Mouse (Mus musculus): ENCODE results near the gene Zfp641. TPM values are rescaled to one million over a fixed set of nuclear protein-coding genes. Genes with fewer than 3 reads are reported as not detected.

Gene Zfp641
- polyA plus RNA-seq, 1 experiment = not detected

DNA sequence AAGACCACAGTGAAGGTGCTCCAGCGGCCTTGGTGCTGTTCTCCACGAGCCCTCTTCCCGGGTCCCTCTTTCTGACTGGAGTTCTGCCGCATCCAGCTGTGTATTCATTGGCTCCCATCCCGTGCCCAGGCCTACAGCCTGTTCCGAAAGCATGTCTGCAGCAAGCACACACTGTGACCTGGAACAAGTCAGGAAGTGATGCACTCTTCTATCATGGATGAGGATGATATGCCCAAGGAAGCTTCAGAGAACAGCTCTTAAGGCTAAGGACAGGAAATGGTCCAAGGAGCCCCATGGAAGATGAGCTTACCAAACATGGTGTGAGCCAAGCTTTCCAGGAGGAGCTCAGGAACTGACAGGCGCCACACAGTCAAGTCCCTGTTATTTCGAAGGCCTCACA, 2.3 kb downstream of the Zfp641 start:
- TF ChIP-seq MAX (IDR thresholded peaks at IDR 0.05; ENCODE audit: low read depth) = no peak
- TF ChIP-seq MYOG (IDR thresholded peaks at IDR 0.05; ENCODE audit: control insufficient read depth in 1 of 3, insufficient read depth in 1 of 3, insufficient read length in 2 of 3, low read depth in 2 of 3) = no peak
- no peak for TF ChIP-seq CEBPB (IDR thresholded peaks at IDR 0.05; ENCODE audit: insufficient read depth, poor library complexity, severe bottlenecking)
- H3ac ChIP-seq (ENCODE audit: control insufficient read depth, insufficient read length) = no peak overlapping the region
- no peaks in the 10 kb centered on the region for H3K79me2 ChIP-seq (ENCODE audit: control insufficient read depth, insufficient read depth)
- H3K36me3 ChIP-seq (ENCODE audit: control insufficient read depth, insufficient read depth) = no peaks in the 10 kb centered on the region
- no peak overlapping the region for H3K4me2 ChIP-seq (ENCODE audit: low read depth)
- peaks cover 25% of the 10 kb centered on the region for H3K27me3 ChIP-seq (ENCODE audit: control insufficient read depth, insufficient read depth, insufficient read length)
- no peak overlapping the region for H3K4me3 ChIP-seq

DNA sequence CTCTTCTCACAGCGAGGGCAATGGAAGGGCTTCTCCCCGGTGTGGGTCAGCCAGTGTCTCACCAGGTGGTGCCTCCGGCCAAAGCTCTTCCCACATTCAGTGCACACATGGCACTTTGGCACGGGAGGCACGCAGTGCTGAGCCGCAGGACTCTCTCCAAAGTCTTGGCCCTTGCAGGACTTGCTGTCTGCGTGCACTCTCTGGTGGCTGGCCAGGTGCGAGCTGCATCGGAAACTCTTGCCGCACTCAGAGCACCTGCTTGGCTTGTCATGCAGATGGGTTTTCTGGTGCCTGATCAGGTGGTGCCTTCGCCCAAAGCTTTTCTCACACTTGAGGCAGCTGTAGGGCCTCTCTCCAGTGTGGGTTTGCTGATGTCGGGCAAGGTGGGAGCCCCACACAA, 7.4 kb downstream of the Zfp641 start:
- Histone ChIP-seq H3K79me2 (ENCODE audit: control insufficient read depth, insufficient read depth) (no peaks in the 10 kb centered on the region), H3K36me3 (ENCODE audit: control insufficient read depth, insufficient read depth) (no peaks in the 10 kb centered on the region), H3ac (ENCODE audit: control insufficient read depth, insufficient read length) (no peak overlapping the region), H3K27me3 (ENCODE audit: control insufficient read depth, insufficient read depth, insufficient read length) (peaks cover 21% of the 10 kb centered on the region), H3K4me3 (no peak overlapping the region), H3K4me2 (ENCODE audit: low read depth) (no peak overlapping the region)
- TF ChIP-seq REST (IDR thresholded peaks at IDR 0.05; ENCODE audit: insufficient read depth, insufficient read length) (no peak), POLR2A (IDR thresholded peaks at IDR 0.05; ENCODE audit: insufficient read length, low read depth) (no peak), TCF12 (IDR thresholded peaks at IDR 0.05; ENCODE audit: insufficient read depth, poor library complexity, severe bottlenecking) (no peak), POLR2AphosphoS2 (IDR thresholded peaks at IDR 0.05; ENCODE audit: insufficient read length, low read depth) (no peak), TCF3 (IDR thresholded peaks at IDR 0.05; ENCODE audit: insufficient read length, low read depth) (no peak), CEBPB (IDR thresholded peaks at IDR 0.05; ENCODE audit: insufficient read depth, poor library complexity, severe bottlenecking) (no peak)

GRCm38 (mm10) chr15:98286418-98286817, 9.5 kb downstream of the Zfp641 start:
- Histone ChIP-seq H3K4me2 (ENCODE audit: low read depth) (no peak overlapping the region), H3K4me3 (no peak overlapping the region), H3K36me3 (ENCODE audit: control insufficient read depth, insufficient read depth) (no peaks in the 10 kb centered on the region), H3ac (ENCODE audit: control insufficient read depth, insufficient read length) (no peak overlapping the region), H3K27me3 (ENCODE audit: control insufficient read depth, insufficient read depth, insufficient read length) (peaks cover 21% of the 10 kb centered on the region), H3K79me2 (ENCODE audit: control insufficient read depth, insufficient read depth) (no peaks in the 10 kb centered on the region)
- TF ChIP-seq SRF (IDR thresholded peaks at IDR 0.05; ENCODE audit: control insufficient read depth, insufficient read length, low read depth) (no peak), CEBPB (IDR thresholded peaks at IDR 0.05; ENCODE audit: insufficient read depth, poor library complexity, severe bottlenecking) (no peak), MYOD1 (IDR thresholded peaks at IDR 0.05; ENCODE audit: control insufficient read depth in 1 of 3, insufficient read length in 2 of 3, low read depth in 2 of 3) (no peak)

GRCm38 (mm10) chr15:98257776-98258175, 38.2 kb downstream of the Zfp641 start:
- Histone ChIP-seq H3K79me2 (ENCODE audit: control insufficient read depth, insufficient read depth) (no peaks in the 10 kb centered on the region), H3K4me2 (ENCODE audit: low read depth) (no peak overlapping the region), H3K27me3 (ENCODE audit: control insufficient read depth, insufficient read depth, insufficient read length) (no peaks in the 10 kb centered on the region), H3ac (ENCODE audit: control insufficient read depth, insufficient read length) (no peak overlapping the region), H3K36me3 (ENCODE audit: control insufficient read depth, insufficient read depth) (no peaks in the 10 kb centered on the region), H3K4me3 (no peak overlapping the region)
- no peak for TF ChIP-seq POLR2A (IDR thresholded peaks at IDR 0.05; ENCODE audit: insufficient read length, low read depth)
- TF ChIP-seq SRF (IDR thresholded peaks at IDR 0.05; ENCODE audit: control insufficient read depth, insufficient read length, low read depth) = no peak
- TF ChIP-seq USF1 (IDR thresholded peaks at IDR 0.05; ENCODE audit: low read depth) = no peak
- no peak for TF ChIP-seq MAX (IDR thresholded peaks at IDR 0.05; ENCODE audit: low read depth)
- TF ChIP-seq POLR2AphosphoS2 (IDR thresholded peaks at IDR 0.05; ENCODE audit: insufficient read length, low read depth) = no peak
- no peak for TF ChIP-seq TCF3 (IDR thresholded peaks at IDR 0.05; ENCODE audit: insufficient read length, low read depth)
- TF ChIP-seq TCF12 (IDR thresholded peaks at IDR 0.05; ENCODE audit: insufficient read depth, poor library complexity, severe bottlenecking) = no peak
- no peak for TF ChIP-seq E2F4 (IDR thresholded peaks at IDR 0.05; ENCODE audit: insufficient read depth)

- Histone ChIP-seq H3K4me2 (ENCODE audit: low read depth) (no peak within 1 kb of the TSS), H3K4me3 (no peak within 1 kb of the TSS), H3ac (ENCODE audit: control insufficient read depth, insufficient read length) (no peak within 1 kb of the TSS), H3K36me3 (ENCODE audit: control insufficient read depth, insufficient read depth) (no peaks in the 10 kb centered on the region), H3K79me2 (ENCODE audit: control insufficient read depth, insufficient read depth) (no peaks in the 10 kb centered on the region), H3K27me3 (ENCODE audit: control insufficient read depth, insufficient read depth, insufficient read length) (no peaks in the 10 kb centered on the region)
- no peak for TF ChIP-seq MYOD1 (IDR thresholded peaks at IDR 0.05; ENCODE audit: control insufficient read depth in 1 of 3, insufficient read length in 2 of 3, low read depth in 2 of 3)
- TF ChIP-seq E2F4 (IDR thresholded peaks at IDR 0.05; ENCODE audit: insufficient read depth) = no peak
- no peak for TF ChIP-seq REST (IDR thresholded peaks at IDR 0.05; ENCODE audit: insufficient read depth, insufficient read length)
- no peak for TF ChIP-seq POLR2AphosphoS2 (IDR thresholded peaks at IDR 0.05; ENCODE audit: insufficient read length, low read depth)
- TF ChIP-seq MAX (IDR thresholded peaks at IDR 0.05; ENCODE audit: low read depth) = no peak
- TF ChIP-seq TCF12 (IDR thresholded peaks at IDR 0.05; ENCODE audit: insufficient read depth, poor library complexity, severe bottlenecking) = no peak
- TF ChIP-seq SRF (IDR thresholded peaks at IDR 0.05; ENCODE audit: control insufficient read depth, insufficient read length, low read depth) = no peak
- TF ChIP-seq POLR2A (IDR thresholded peaks at IDR 0.05; ENCODE audit: insufficient read length, low read depth) = no peak
- TF ChIP-seq TCF3 (IDR thresholded peaks at IDR 0.05; ENCODE audit: insufficient read length, low read depth) = no peak
- TF ChIP-seq USF1 (IDR thresholded peaks at IDR 0.05; ENCODE audit: low read depth) = no peak
- no peak for TF ChIP-seq MYOG (IDR thresholded peaks at IDR 0.05; ENCODE audit: control insufficient read depth in 1 of 3, insufficient read depth in 1 of 3, insufficient read length in 2 of 3, low read depth in 2 of 3)
- TF ChIP-seq CEBPB (IDR thresholded peaks at IDR 0.05; ENCODE audit: insufficient read depth, poor library complexity, severe bottlenecking) = no peak
These were observed 38.8 kb downstream of the Zfp641 start, which contains the start of gene H1fnt for GRCm38 (mm10) chr15:98257193-98257592. Gene H1fnt (minus strand): TSS chr15:98257293.

Measured in myocyte (in vitro differentiated cells).